Mouse (Mus musculus) kidney, adult 2 months (tissue): Measurements from ENCODE around the gene Carns1. TPM values are rescaled to one million over a fixed set of nuclear protein-coding genes. Genes with fewer than 3 reads are reported as not detected.

Source experiments
- DNase-seq: peaks from one replicate; pipeline ENCODE4 v3.0.0; 2021
- H3K27ac ChIP-seq: fragments of 200-500 bp; 2 replicates; pipeline ENCODE4 v1.5.1; 2012; ENCODE audit warnings: low read depth, low read length, control low read depth, inconsistent platforms; ENCODE audit not compliant: insufficient read depth
- H3K27me3 ChIP-seq: fragments of 200-500 bp; replicated peaks from 2 replicates; pipeline ENCODE4 v1.6.1; 2012; ENCODE audit warnings: mild to moderate bottlenecking, moderate library complexity, low read length, inconsistent platforms; ENCODE audit not compliant: control insufficient read depth, insufficient read depth
- H3K36me3 ChIP-seq: fragments of 200-500 bp; 2 replicates; pipeline ENCODE4 v1.6.1; 2012; ENCODE audit warnings: mild to moderate bottlenecking, moderate library complexity, low read length, inconsistent platforms; ENCODE audit not compliant: control insufficient read depth, insufficient read depth
- H3K4me1 ChIP-seq: fragments of 200-500 bp; 2 replicates; pipeline ENCODE4 v1.6.1; 2011; ENCODE audit warnings: low read length; ENCODE audit not compliant: control insufficient read depth, insufficient read depth
- H3K4me3 ChIP-seq: fragments of 200-500 bp; 2 replicates; pipeline ENCODE4 v1.5.1; 2011; ENCODE audit warnings: mild to moderate bottlenecking, low read depth, low read length, control low read depth; ENCODE audit not compliant: insufficient read depth
- CTCF ChIP-seq: fragments of 200-500 bp; conservative IDR thresholded peaks from 2 replicates; pipeline ENCODE4 v1.5.1; 2011; ENCODE audit warnings: low read depth, mild to moderate bottlenecking, control low read depth, low read length, moderate library complexity, mixed read lengths; ENCODE audit not compliant: insufficient read depth, insufficient read length
- POLR2A ChIP-seq: fragments of 200-500 bp; IDR thresholded peaks from one replicate; pipeline ENCODE4 v1.6.1; 2011; ENCODE audit warnings: low read depth, low read length, control low read depth
- WGBS: fragments of 180-500 bp; shearing (Covaris S2); methylation state at CpG from one replicate; pipeline ENCODE4 v1.1.7; 2018; 5-methylcytosine and 5-hydroxymethylcytosine counted together
- polyA plus RNA-seq: library from polyadenylated mRNA; depleted of rRNA; stranded (reverse); fragments of >200 nt; gene quantifications from 2 replicates; pipeline ENCODE4 v1.2.3, GENCODE M21; 2012; rRNA removed

The Carns1 gene
- 3.8 and 4.0 TPM in 2 replicates for polyA plus RNA-seq

GRCm38 (mm10) chr19:4175368-4175947 is at the start of gene Carns1:
Gene Carns1, minus strand, starts transcription at chr19:4175479.
- Histone ChIP-seq H3K36me3 (no peaks in the 10 kb centered on the region), H3K4me3 (no peak within 1 kb of the TSS), H3K27me3 (no peaks in the 10 kb centered on the region), H3K4me1 (no peaks in the 10 kb centered on the region), H3K27ac (no peak within 1 kb of the TSS)
- no peak for DNase-seq
- TF ChIP-seq CTCF (no peak), POLR2A (no peak)
- WGBS, result 17% methylated on average over 11 of the region's 11 CpGs

- 0 out of 2 replicates have a peak overlapping the region, but pooled peaks have one; percentile 11 for H3K27ac ChIP-seq
- TF ChIP-seq CTCF (no peak), POLR2A (no peak)
- WGBS, result 43% methylated on average over 11 of the region's 11 CpGs
- no peak overlapping the region for H3K4me3 ChIP-seq
- H3K36me3 ChIP-seq, result no peaks in the 10 kb centered on the region
- H3K4me1 ChIP-seq, result peaks cover 6% of the 10 kb centered on the region
- no peaks in the 10 kb centered on the region for H3K27me3 ChIP-seq
- DNase-seq, result peak; percentile 82
Measured at GRCm38 (mm10) chr19:4222165-4222564, 46.9 kb upstream of the Carns1 start.

DNA sequence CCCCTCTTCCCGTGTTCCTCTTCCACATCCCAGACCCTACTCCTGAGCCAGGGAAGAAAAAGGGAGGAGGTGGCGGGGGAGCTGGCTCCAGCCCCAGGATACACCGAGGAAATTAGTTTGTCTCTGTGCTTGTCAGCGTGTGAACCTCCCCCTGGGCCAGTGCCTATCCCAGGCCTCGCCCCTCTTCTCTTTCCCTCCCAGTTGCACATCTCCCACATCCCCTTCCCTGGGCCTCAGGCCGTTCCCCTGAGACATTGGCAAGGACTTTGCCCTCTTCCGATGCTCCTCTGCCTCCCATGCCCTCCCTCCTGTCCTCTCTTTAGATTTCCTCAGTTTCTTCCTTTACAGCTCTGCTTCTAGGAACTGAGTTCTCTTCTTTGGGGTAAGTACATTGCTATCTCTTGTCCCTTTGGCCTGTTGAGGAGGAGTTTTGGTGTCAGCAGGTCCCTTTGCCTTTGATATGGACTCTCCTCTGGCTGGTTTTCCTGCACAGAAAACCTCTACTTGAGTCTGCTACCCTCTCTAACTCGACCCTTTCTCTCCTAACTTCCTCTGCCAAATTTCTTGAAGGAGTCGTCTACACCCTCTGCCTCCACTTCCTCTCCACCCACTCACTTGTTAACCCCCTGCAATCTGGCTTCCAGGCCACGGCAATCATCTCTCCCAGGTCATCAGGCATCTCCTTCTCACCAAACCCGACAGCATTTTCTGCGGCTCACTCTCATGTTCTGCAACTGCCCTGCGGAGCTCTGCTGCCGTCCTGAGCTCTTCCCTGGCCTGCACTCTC is 45.9 kb upstream of the Carns1 start:
- peak; percentile 68 for DNase-seq
- no peak overlapping the region for H3K4me3 ChIP-seq
- WGBS, result 44% methylated on average over 14 of the region's 14 CpGs
- TF ChIP-seq POLR2A (no peak), CTCF (no peak)
- no peaks in the 10 kb centered on the region for H3K27me3 ChIP-seq
- peak overlapping the region; percentile 36 for H3K27ac ChIP-seq
- H3K36me3 ChIP-seq, result no peaks in the 10 kb centered on the region
- H3K4me1 ChIP-seq, result peaks cover 6% of the 10 kb centered on the region

GRCm38 (mm10) chr19:4220416-4220815 is 45.1 kb upstream of the Carns1 start:
- no peak for TF ChIP-seq POLR2A
- TF ChIP-seq CTCF, result no peak
- H3K36me3 ChIP-seq, result no peaks in the 10 kb centered on the region
- H3K4me3 ChIP-seq, result no peak overlapping the region
- DNase-seq, result no peak
- peaks cover 6% of the 10 kb centered on the region for H3K4me1 ChIP-seq
- no peaks in the 10 kb centered on the region for H3K27me3 ChIP-seq
- 44% methylated on average over 4 of the region's 4 CpGs for WGBS
- H3K27ac ChIP-seq, result no peak overlapping the region

- Histone ChIP-seq H3K4me1 (peaks cover 6% of the 10 kb centered on the region), H3K4me3 (no peak overlapping the region), H3K27ac (no peak overlapping the region), H3K36me3 (no peaks in the 10 kb centered on the region), H3K27me3 (no peaks in the 10 kb centered on the region)
- TF ChIP-seq POLR2A (no peak), CTCF (no peak)
- no peak for DNase-seq
- WGBS, result 89% methylated on average over 6 of the region's 6 CpGs
Measured at GRCm38 (mm10) chr19:4219943-4220342, 44.7 kb upstream of the Carns1 start.

- H3K36me3 ChIP-seq, result no peaks in the 10 kb centered on the region
- WGBS, result 94% methylated on average over 1 of the region's 1 CpGs
Measured at GRCm38 (mm10) chr19:4218784-4219183, 43.5 kb upstream of the Carns1 start.

DNA sequence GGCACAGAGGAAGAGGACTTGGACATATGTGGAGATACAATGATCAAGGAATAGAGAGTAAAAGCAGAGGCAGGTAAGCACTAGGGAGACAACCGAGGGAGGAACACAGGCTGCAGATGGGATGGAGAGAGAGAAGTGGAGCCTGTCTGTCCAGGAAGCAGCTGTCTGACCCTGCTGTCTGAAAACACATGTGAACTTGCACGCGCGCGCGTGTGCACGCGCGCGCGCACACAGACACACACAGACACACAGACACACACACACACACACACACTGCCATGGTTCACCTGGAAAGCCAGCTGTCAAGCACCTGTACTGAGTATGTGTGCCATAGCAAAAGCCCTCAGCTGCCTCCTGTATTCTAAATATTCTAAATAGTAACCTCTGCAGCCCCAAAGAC is 43.0 kb upstream of the Carns1 start:
- Histone ChIP-seq H3K27me3 (no peaks in the 10 kb centered on the region), H3K36me3 (no peaks in the 10 kb centered on the region), H3K4me1 (peaks cover 12% of the 10 kb centered on the region), H3K4me3 (no peak overlapping the region), H3K27ac (no peak overlapping the region)
- TF ChIP-seq CTCF (no peak), POLR2A (no peak)
- DNase-seq, result no peak
- 95% methylated on average over 10 of the region's 11 CpGs for WGBS

More at GRCm38 (mm10) chr19:4218784-4219183, 43.5 kb upstream of the Carns1 start:
- DNase-seq, result no peak
- peaks cover 8% of the 10 kb centered on the region for H3K4me1 ChIP-seq
- no peaks in the 10 kb centered on the region for H3K27me3 ChIP-seq
- no peak overlapping the region for H3K4me3 ChIP-seq
- TF ChIP-seq POLR2A, result no peak
- no peak for TF ChIP-seq CTCF
- H3K27ac ChIP-seq, result no peak overlapping the region
